Mouse (Mus musculus): ENCODE data around the gene Trmt5. TPM values are rescaled to one million over a fixed set of nuclear protein-coding genes. Genes with fewer than 3 reads are reported as not detected.
A peak's percentile ranks its signal among the peaks of the same experiment; 100 is the strongest.

Gene Trmt5
- polyA plus RNA-seq (2015; fragmentation: Nextera tagmentation; extraction: Ambion mirVana): 16.5 and 17.6 TPM in 2 replicates

DNA sequence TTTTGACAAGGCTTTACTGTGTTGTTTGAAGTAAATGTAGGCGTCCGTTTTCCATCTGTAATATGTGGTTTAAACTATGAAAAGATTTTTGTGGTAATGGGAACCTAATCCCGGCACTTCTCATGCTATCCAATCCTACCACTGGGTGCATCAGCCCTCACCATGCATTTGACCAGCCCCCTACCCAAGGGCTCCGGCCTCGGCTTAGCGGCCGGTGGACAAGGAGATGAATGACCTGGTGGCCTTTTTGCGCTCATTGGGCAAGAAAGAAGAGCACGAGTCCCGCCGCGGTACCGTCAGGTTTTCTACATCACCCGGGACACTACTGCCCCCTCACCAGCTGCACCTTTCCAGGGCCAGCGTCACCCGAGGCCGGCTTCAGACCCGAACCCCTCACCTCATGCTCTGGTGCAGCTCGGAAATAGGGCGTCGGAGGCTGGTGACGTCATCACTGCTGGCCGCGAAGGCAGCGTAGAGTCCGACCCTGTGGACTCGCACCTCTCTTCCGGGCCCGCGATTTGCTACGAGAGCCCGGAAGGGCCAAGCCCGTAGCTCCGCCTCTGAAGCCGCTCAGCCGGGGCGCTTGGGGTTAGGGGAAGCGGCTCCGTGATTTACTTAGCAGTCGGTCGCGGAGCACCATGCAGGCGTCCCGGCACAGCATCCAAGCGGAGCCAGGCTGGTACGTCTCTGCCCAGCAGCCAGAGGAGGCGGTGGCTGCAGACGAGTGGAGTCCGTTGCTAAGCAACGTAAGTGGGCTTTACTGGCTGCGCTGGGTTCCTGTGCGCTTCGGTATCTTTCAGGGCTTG is at the start of gene Trmt5, which contains the start of gene Slc38a6:
Gene Trmt5, minus strand, starts transcription at position 424 of the 806 bp plus-strand sequence.
Gene Slc38a6, plus strand, starts transcription at position 493 of the 806 bp plus-strand sequence.
- Histone ChIP-seq H3K36me3 (peaks cover 22% of the 10 kb centered on the region), H3K9me3 (no peaks in the 10 kb centered on the region), H3K27me3 (no peaks in the 10 kb centered on the region), H3K4me3 (replicated peaks) (peak within 1 kb of the TSS; percentile 82), H3K9ac (replicated peaks) (peak within 1 kb of the TSS; percentile 88), H3K4me1 (replicated peaks) (peaks cover 33% of the 10 kb centered on the region), H3K27ac (peak within 1 kb of the TSS; percentile 87), H3K4me2 (replicated peaks) (peak within 1 kb of the TSS; percentile 76)
- peak; percentile 99 for ATAC-seq
- under 1% methylated on average over 53 of the region's 53 CpGs for WGBS

DNA sequence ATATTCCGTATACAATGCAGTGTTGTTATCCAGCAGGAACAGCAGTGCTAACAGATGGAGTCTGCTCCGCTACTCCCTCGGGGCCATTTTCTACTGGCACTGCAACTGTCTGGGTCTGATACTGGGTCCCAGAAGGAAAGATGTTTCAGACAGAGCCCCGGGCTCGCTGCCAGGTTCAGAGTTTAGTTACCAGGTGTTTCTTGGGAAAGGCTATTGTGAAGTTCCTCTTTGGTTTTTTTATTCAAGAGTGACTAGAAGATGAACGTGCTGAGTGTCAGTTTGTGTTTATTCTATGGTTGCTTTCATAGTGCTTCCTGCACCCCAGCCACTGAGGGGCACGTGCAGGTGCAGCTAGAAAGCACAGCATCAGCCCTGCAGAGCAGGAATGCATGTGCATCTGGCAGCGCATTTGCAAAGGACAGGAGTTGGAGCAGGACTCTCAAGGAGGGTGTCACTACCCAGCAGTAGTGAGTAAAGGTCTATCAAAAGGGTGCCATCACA is 47.6 kb upstream of the Trmt5 start:
- 71% methylated on average over 8 of the region's 8 CpGs for WGBS
- peak; percentile 72 for ATAC-seq
- Histone ChIP-seq H3K27ac (no peak overlapping the region), H3K4me1 (replicated peaks) (no peaks in the 10 kb centered on the region), H3K4me3 (replicated peaks) (no peak overlapping the region), H3K9me3 (no peaks in the 10 kb centered on the region), H3K9ac (replicated peaks) (no peak overlapping the region), H3K4me2 (replicated peaks) (no peak overlapping the region), H3K27me3 (no peaks in the 10 kb centered on the region), H3K36me3 (no peaks in the 10 kb centered on the region)

DNA sequence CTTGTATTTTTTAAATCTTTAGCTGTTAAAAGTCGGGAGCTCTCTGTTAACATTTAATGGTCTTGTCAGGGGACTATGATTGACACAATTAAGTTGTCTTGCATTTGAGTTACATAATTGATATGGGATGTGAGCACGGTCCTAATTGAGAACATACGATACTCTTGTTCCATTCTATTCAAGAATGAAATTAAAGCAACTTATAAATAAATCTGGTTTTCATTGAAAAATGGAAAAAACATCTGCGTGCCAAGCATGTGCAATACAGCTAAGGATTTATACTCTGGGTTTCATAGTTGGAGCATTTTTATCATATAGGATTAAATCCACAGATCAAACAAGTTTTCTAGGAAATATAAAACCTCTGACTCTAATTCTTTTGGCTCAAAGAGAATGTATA is 46.2 kb upstream of the Trmt5 start:
- no peak overlapping the region for H3K27ac ChIP-seq
- WGBS: 84% methylated on average over 4 of the region's 4 CpGs

DNA sequence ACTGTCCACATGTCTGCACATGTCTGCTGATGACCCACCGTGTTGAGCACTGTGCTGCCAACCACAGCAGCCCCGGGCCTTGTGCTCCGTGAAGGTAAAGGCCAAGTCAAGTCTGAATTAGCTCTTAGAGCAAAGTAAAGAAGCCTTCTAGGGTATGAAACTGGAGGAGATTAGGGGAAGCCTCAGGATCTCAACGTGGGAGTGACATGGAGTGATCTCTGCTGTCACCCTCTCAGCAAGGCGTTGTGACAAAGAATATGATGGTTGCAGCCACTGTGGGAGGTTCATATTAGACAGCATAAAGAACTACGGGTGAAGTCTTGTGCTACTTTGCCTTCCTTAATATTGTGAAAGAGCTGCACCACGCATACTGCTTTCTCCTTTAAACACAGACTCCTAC is 43.7 kb upstream of the Trmt5 start:
- ATAC-seq: no peak
- Histone ChIP-seq H3K9ac (replicated peaks) (no peak overlapping the region), H3K36me3 (no peaks in the 10 kb centered on the region), H3K27ac (no peak overlapping the region), H3K4me2 (replicated peaks) (no peak overlapping the region), H3K9me3 (no peaks in the 10 kb centered on the region), H3K4me3 (replicated peaks) (no peak overlapping the region), H3K27me3 (no peaks in the 10 kb centered on the region), H3K4me1 (replicated peaks) (no peaks in the 10 kb centered on the region)
- WGBS: 86% methylated on average over 7 of the region's 7 CpGs

More for the DNA sequence above, 46.2 kb upstream of the Trmt5 start:
- no peaks in the 10 kb centered on the region for H3K9me3 ChIP-seq
- no peak overlapping the region for H3K4me3 ChIP-seq (replicated peaks)
- H3K36me3 ChIP-seq: no peaks in the 10 kb centered on the region
- no peak for ATAC-seq
- no peak overlapping the region for H3K9ac ChIP-seq (replicated peaks)
- no peaks in the 10 kb centered on the region for H3K4me1 ChIP-seq (replicated peaks)
- H3K27me3 ChIP-seq: no peaks in the 10 kb centered on the region
- H3K4me2 ChIP-seq (replicated peaks): no peak overlapping the region

DNA sequence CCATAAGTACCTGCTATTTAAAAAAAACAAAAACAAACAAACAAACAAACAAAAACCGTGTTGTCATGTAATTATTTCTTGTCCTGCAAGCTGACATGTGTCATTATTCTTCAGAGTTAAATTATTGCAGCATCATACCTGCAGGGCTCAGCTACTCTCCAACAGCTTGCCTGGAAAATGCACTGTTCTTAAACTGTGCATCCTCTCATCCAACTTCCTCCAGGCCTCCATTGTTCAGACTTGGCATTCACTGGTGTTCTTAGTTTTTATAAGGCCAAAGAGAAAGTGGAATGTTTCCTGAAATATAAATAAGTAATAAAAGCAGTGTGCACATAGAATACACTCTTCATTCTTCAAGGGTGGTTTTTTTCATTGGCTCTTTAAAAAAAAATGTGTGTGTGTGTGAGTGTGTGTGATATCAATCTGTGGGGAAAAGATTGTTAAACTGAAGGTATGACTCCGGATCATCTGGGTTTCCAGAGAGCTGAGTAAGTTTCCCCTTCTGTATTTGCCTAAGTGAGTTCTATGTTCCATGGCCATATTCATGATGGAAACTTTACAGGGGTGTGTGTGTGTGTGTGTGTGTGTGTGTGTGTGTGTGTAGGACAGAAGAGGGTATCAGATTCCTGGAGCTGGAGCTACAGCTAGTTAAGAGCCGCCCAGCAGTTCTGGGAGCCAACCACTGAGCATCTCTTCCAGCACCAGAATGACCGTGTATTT is 42.1 kb upstream of the Trmt5 start:
- H3K9me3 ChIP-seq: no peaks in the 10 kb centered on the region
- H3K36me3 ChIP-seq: no peaks in the 10 kb centered on the region
- WGBS: 86% methylated on average over 4 of the region's 4 CpGs
- no peaks in the 10 kb centered on the region for H3K27me3 ChIP-seq
- H3K4me2 ChIP-seq (replicated peaks): no peak overlapping the region
- H3K9ac ChIP-seq (replicated peaks): no peak overlapping the region
- no peak overlapping the region for H3K4me3 ChIP-seq (replicated peaks)
- H3K4me1 ChIP-seq (replicated peaks): no peaks in the 10 kb centered on the region
- no peak overlapping the region for H3K27ac ChIP-seq
- no peak for ATAC-seq

DNA sequence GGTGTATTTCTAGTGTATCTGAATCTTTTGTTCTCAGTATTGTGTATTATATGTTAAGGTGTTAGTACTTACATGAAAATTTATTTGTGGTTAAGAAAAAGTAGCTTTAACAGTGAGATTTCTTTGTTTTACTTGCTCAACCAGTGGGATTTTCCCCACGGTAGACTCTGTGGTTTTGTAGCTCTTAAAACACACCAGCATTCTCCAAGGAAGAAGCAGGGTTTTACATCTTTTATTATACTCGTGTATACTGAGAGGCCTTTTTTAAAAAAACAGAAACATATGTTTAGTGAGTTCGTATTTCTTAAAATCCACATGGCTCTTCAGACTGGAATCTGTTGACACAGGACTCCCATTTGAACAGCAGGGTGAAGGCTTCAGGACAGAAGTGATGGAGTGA is 40.9 kb upstream of the Trmt5 start:
- no peak for ATAC-seq
- Histone ChIP-seq H3K4me2 (replicated peaks) (no peak overlapping the region), H3K27me3 (no peaks in the 10 kb centered on the region), H3K9me3 (no peaks in the 10 kb centered on the region), H3K36me3 (no peaks in the 10 kb centered on the region), H3K9ac (replicated peaks) (no peak overlapping the region), H3K27ac (no peak overlapping the region), H3K4me3 (replicated peaks) (no peak overlapping the region), H3K4me1 (replicated peaks) (no peaks in the 10 kb centered on the region)
- WGBS: 78% methylated on average over 3 of the region's 3 CpGs

DNA sequence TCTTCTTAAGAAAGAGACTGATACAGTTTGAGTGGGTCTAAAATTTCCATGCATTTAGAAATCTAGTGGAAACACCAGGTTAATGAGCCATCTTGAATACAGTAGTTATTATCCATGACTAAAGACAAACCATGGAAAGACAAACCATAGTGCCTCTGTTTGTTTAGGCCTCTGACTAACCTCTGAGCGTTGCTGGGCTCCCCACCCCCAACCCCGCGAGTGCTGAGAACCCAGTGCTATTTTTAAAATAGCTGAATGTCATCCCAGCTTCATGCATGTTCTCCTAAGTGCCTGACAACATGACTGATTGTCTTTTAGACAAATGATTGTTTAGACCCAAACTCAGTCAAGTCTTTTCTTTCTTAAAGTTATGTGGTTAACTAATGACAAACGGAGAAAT is 39.1 kb upstream of the Trmt5 start:
- H3K27ac ChIP-seq: no peak overlapping the region
- H3K9ac ChIP-seq (replicated peaks): no peak overlapping the region
- no peak overlapping the region for H3K4me3 ChIP-seq (replicated peaks)
- ATAC-seq: no peak
- 62% methylated on average over 4 of the region's 4 CpGs for WGBS
- no peaks in the 10 kb centered on the region for H3K9me3 ChIP-seq
- H3K4me2 ChIP-seq (replicated peaks): no peak overlapping the region
- H3K36me3 ChIP-seq: no peaks in the 10 kb centered on the region
- H3K27me3 ChIP-seq: no peaks in the 10 kb centered on the region
- no peaks in the 10 kb centered on the region for H3K4me1 ChIP-seq (replicated peaks)

DNA sequence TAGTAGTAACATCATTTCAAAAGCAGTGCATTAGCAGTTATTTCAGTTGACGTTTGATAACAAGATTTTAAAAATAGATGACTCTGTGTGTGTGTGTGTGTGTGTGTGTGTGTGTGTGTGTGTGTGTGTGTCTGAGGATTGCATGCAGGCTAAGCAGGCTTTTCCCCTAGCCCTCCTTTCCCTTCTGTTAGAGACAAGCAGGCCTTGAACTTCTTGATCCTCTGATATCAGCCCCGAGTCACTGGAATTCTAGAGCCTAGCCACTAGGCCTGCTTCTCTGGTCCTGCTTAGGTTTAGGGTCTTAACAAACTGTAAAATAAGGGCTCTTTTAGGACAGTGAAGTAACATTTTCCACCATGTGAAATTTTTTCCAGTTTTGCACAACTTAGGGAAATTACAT is 38.7 kb upstream of the Trmt5 start:
- no peak for ATAC-seq
- no peaks in the 10 kb centered on the region for H3K36me3 ChIP-seq
- H3K27me3 ChIP-seq: no peaks in the 10 kb centered on the region
- H3K27ac ChIP-seq: no peak overlapping the region
- H3K4me1 ChIP-seq (replicated peaks): no peaks in the 10 kb centered on the region
- no peak overlapping the region for H3K9ac ChIP-seq (replicated peaks)
- H3K9me3 ChIP-seq: no peaks in the 10 kb centered on the region
- H3K4me2 ChIP-seq (replicated peaks): no peak overlapping the region
- WGBS: 86% methylated on average over 2 of the region's 2 CpGs
- H3K4me3 ChIP-seq (replicated peaks): no peak overlapping the region

DNA sequence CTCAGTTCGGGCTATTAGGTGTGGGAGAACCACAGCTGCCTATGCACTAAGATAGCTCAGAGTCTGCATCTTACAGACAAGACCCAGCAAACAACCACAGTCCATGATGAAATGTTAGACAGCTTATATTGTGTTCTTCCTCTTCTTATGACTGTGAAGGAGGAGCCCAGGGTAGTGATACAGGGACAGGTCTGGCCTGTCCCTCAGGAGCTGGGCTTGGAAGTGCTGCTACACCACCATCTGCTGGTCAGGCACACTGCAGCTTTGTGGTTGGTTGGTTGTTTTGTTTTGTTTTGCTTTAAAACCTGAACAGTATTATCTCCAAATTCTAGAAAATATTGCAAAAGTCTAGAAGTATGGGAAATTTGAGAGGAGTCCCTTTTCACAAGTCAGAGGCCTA is 38.2 kb upstream of the Trmt5 start:
- H3K4me1 ChIP-seq (replicated peaks): no peaks in the 10 kb centered on the region
- no peaks in the 10 kb centered on the region for H3K36me3 ChIP-seq
- no peak overlapping the region for H3K4me2 ChIP-seq (replicated peaks)
- H3K27me3 ChIP-seq: no peaks in the 10 kb centered on the region
- no peaks in the 10 kb centered on the region for H3K9me3 ChIP-seq
- WGBS: 86% methylated on average over 1 of the region's 1 CpGs
- ATAC-seq: no peak
- H3K27ac ChIP-seq: no peak overlapping the region
- H3K4me3 ChIP-seq (replicated peaks): no peak overlapping the region
- no peak overlapping the region for H3K9ac ChIP-seq (replicated peaks)

DNA sequence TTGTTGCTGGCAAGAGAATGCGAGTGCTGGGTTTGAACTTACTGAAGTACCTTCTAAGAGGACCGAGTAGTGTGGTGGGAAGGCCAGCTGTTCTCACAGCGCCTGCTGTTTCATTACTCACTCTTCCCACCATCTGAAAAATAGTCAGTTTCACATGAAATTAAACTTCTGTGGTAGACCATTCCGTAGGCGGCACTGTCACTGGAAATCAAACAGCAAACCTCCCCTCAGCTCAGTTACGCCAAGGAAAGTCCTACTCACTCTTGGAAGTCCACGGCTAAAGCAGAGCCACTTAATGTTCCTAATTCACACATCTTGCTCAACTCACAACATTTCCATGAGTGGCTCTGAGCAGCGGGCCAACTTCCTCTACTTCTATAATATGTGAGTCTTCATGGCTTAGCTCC is 37.7 kb upstream of the Trmt5 start:
- Histone ChIP-seq H3K27ac (no peak overlapping the region), H3K36me3 (no peaks in the 10 kb centered on the region), H3K4me1 (replicated peaks) (no peaks in the 10 kb centered on the region), H3K9me3 (no peaks in the 10 kb centered on the region), H3K27me3 (no peaks in the 10 kb centered on the region), H3K9ac (replicated peaks) (no peak overlapping the region), H3K4me3 (replicated peaks) (no peak overlapping the region), H3K4me2 (replicated peaks) (no peak overlapping the region)
- 96% methylated on average over 8 of the region's 8 CpGs for WGBS
- no peak for ATAC-seq

DNA sequence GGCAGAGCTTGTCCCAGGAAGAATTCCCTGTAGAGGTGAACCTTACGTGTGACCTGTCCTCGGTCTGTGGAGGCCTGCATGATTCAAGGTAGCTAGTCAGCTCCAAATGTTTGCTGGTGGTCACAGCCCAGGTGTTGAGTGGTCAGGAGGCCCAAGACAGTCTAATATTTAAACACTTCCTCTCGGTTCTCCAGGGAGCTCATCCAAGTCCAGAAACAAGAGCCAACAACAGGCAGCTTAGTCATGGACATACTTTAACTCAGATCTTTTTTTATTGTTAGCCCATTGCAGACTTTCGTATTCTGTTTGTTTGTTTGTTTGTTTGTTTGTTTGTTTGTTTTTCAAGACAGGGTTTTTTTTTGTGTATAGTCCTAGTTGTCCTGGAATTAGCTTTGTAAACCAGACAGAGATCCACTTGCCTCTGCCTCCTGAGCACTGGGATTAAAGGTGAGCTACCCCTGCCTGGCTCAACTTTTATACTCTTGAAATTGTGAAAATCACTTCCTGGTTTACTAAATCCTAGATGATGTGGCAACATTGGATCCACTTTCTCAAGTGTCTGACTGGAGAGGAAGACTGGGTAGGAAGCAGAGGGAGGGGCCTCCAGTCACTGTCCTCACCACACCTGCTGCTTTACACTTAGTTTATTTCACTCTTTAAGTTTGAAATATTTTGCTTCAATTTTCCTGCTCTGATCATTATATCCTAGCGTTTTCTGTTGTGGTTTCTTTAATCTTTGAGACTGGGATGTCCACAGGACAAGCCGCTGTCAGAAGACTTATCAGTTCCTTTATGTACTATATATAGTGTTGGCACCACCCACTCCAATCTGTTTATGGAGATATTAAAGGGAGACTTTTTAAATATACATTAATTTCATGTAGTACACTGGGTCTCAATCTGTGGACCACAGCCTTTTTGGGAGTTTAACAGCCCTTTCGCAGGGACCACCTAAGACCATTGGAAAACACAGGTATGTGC is 31.5 kb upstream of the Trmt5 start:
- Histone ChIP-seq H3K9me3 (no peaks in the 10 kb centered on the region), H3K9ac (replicated peaks) (no peak overlapping the region), H3K27ac (no peak overlapping the region), H3K4me3 (replicated peaks) (no peak overlapping the region), H3K27me3 (no peaks in the 10 kb centered on the region), H3K36me3 (peaks cover 9% of the 10 kb centered on the region; the same call in 1 of the 2 replicates), H3K4me1 (replicated peaks) (no peaks in the 10 kb centered on the region), H3K4me2 (replicated peaks) (no peak overlapping the region)
- no peak for ATAC-seq
- 93% methylated on average over 7 of the region's 7 CpGs for WGBS

All from midbrain, embryonic 13.5 days (tissue).